Comparison of ENCODE assay signal across 8 mouse cellular contexts in the genomic region with DNA sequence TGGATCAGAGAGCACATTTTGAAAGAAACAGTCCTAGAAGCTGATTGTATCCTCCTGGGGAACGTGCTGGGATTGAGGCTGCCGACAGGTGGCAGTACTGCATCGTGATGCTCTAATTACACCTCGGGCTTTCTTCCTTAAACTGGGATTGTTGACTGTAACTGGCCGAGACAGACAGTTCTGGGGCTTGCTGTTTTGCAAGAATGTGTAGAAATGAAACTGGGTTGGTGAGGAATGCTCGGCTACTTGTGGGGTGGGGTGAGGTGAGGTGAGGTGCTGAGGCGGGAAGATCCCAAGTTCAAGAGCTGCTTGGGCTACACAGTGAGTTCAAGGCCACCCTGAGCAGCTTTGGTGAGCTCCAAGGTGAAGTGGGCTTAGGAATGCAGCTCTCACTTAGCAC. TPM values are rescaled to one million over a fixed set of nuclear protein-coding genes. Genes with fewer than 3 reads are reported as not detected.
DNase-seq lines count a peak whose midpoint lies in the region; ATAC-seq and TF ChIP-seq lines count a peak whose summit lies in the region.

No protein-coding gene starts in this region.

- ATAC-seq in G1E (ENCODE audit: extremely low read depth, insufficient number of reproducible peaks, low FRiP score, poor library complexity, severe bottlenecking), result no peak; the same call in 1 of the 2 replicates
- ATAC-seq in forebrain, embryonic 11.5 days (replicated peaks; ENCODE audit: low FRiP score), result peak; percentile 55; the same call in 1 of the 2 replicates
- peak; percentile 80 for ATAC-seq in lung, embryonic 16.5 days (ENCODE audit: low read depth)

- H3K27ac ChIP-seq in forebrain, embryonic 11.5 days (ENCODE audit: low read depth, low read length), result no peak overlapping the region
- H3K27ac ChIP-seq in lung, embryonic 16.5 days (ENCODE audit: low read length), result peak overlapping the region; percentile 30; the same call in 1 of the 2 replicates

- DNase-seq in G1E (ENCODE audit: low spot score), result peak; percentile 64
- DNase-seq in c-Kit-positive CD71-positive TER-119-negative erythroid progenitor cells, embryonic 14.5 days (ENCODE audit: low read depth), result peak; percentile 63
- DNase-seq in forebrain, embryonic 11.5 days (ENCODE audit: low spot score), result peak; percentile 89
- peak; percentile 85 for DNase-seq in heart, postnatal 4 days
- DNase-seq in layer of hippocampus, adult 8-10 months (ENCODE audit: low spot score in 2 of 2), result peak; percentile 36 to 74
- peak; percentile 75 for DNase-seq in ovary, postnatal 14 days (ENCODE audit: low spot score)
- DNase-seq in thymus, postnatal 36 days, result peak; percentile 62 to 68

- no peak overlapping the region for H3K9ac ChIP-seq in forebrain, embryonic 11.5 days (ENCODE audit: low read length)
- H3K9ac ChIP-seq in lung, embryonic 16.5 days (ENCODE audit: low read length), result no peak overlapping the region

- H3K9me3 ChIP-seq in G1E (replicated peaks), result no peaks in the 10 kb centered on the region
- H3K9me3 ChIP-seq in forebrain, embryonic 11.5 days (ENCODE audit: control insufficient read depth, low read length), result no peaks in the 10 kb centered on the region
- no peaks in the 10 kb centered on the region for H3K9me3 ChIP-seq in lung, embryonic 16.5 days (ENCODE audit: control insufficient read depth, low read length)

- peak; percentile 93 for TF ChIP-seq CTCF in G1E (IDR thresholded peaks at IDR 0.05; ENCODE audit: low read depth, low read length)

- 2% methylated on average over 7 of the region's 7 CpGs for WGBS in forebrain, embryonic 11.5 days
- WGBS in lung, embryonic 16.5 days, result 1% methylated on average over 7 of the region's 7 CpGs

- no peaks in the 10 kb centered on the region for H3K36me3 ChIP-seq in G1E (replicated peaks)
- no peaks in the 10 kb centered on the region for H3K36me3 ChIP-seq in forebrain, embryonic 11.5 days (ENCODE audit: control insufficient read depth, insufficient read depth, low read length)
- H3K36me3 ChIP-seq in lung, embryonic 16.5 days (ENCODE audit: control insufficient read depth, insufficient read depth, low read length), result no peaks in the 10 kb centered on the region

- peaks cover 71% of the 10 kb centered on the region for H3K4me1 ChIP-seq in G1E (ENCODE audit: insufficient read depth, low read depth, low read length)
- H3K4me1 ChIP-seq in forebrain, embryonic 11.5 days (replicated peaks; ENCODE audit: control insufficient read depth, insufficient read depth, low read length), result no peaks in the 10 kb centered on the region
- peaks cover 3% of the 10 kb centered on the region; the same call in 1 of the 2 replicates for H3K4me1 ChIP-seq in lung, embryonic 16.5 days (replicated peaks; ENCODE audit: control insufficient read depth, insufficient read depth, low read length)

- H3K27me3 ChIP-seq in G1E (ENCODE audit: insufficient read depth, low read length), result peaks cover 10% of the 10 kb centered on the region; the same call in 1 of the 2 replicates
- H3K27me3 ChIP-seq in forebrain, embryonic 11.5 days (ENCODE audit: control insufficient read depth, insufficient read depth, low read length), result no peaks in the 10 kb centered on the region
- H3K27me3 ChIP-seq in lung, embryonic 16.5 days (ENCODE audit: control insufficient read depth, insufficient read depth, low read depth, low read length), result no peaks in the 10 kb centered on the region

- H3K4me3 ChIP-seq in G1E (ENCODE audit: low read depth, low read length), result no peak overlapping the region; the same call in 1 of the 2 replicates
- H3K4me3 ChIP-seq in forebrain, embryonic 11.5 days (ENCODE audit: low read depth, low read length), result no peak overlapping the region
- H3K4me3 ChIP-seq in lung, embryonic 16.5 days (ENCODE audit: low read length), result no peak overlapping the region

- H3K4me2 ChIP-seq in forebrain, embryonic 11.5 days (ENCODE audit: low read depth, low read length, severe bottlenecking), result no peak overlapping the region
- H3K4me2 ChIP-seq in lung, embryonic 16.5 days (ENCODE audit: low read depth, low read length), result no peak overlapping the region

RNA-seq across cellular contexts. Expression of a gene that starts 55.7 kb away (rescaled TPM):
- 4.8 and 11.9 TPM in 2 replicates for total RNA-seq in G1E (2014; fragmentation: Nextera tagmentation)
- total RNA-seq in G1E (2017), result 0.05 and 0.17 TPM in 2 replicates
- 1.1 and 1.5 TPM in 2 replicates for polyA plus RNA-seq in G1E (2012)
- polyA plus RNA-seq in forebrain, embryonic 11.5 days (2014; fragmentation: Nextera tagmentation; extraction: Ambion mirVana), result not detected in 2 replicates
- under 1 TPM in 1 of 2 experiments, not detected in 1; 0.36 TPM for total RNA-seq in heart, postnatal 4 days (2021)
- 1 to 10 TPM in 2 of 4 experiments, not detected in 2; 1.9 to 2.8 TPM for total RNA-seq in layer of hippocampus, adult 8-10 months (2022)
- polyA plus RNA-seq in lung, embryonic 16.5 days (2015; fragmentation: Nextera tagmentation; extraction: Ambion mirVana), result 1.8 and 2.3 TPM in 2 replicates
